Mouse (Mus musculus) kidney, postnatal 25 days (tissue): ENCODE measurements at regions not wholly inside any gene's neighbourhood (a gene's known extent, or its start where the extent isn't known, plus 50 kb on each side); places are given as distances from the start of the nearest gene placed in this dataset.

Experiments used
- DNase-seq, 2 experiments: peaks; one replicate each; pipeline ENCODE4 v3.0.0; 2021; ENCODE audit warnings: mixed read lengths in 2 of 2

- no peak for DNase-seq
Measured at GRCm38 (mm10) chr7:117134869-117135268, 245.9 kb upstream of the Xylt1 start.

GRCm38 (mm10) chr7:117138681-117139080, 242.1 kb upstream of the Xylt1 start:
- DNase-seq: no peak

- DNase-seq: peak; percentile 15 to 54
Measured at GRCm38 (mm10) chr7:117139245-117139970, 241.4 kb upstream of the Xylt1 start.

GRCm38 (mm10) chr7:117139971-117140247, 240.9 kb upstream of the Xylt1 start:
- no peak for DNase-seq

GRCm38 (mm10) chr7:117146809-117147208, 234.0 kb upstream of the Xylt1 start:
- DNase-seq: no peak

- DNase-seq: no peak
Measured at GRCm38 (mm10) chr7:117150355-117150754, 230.4 kb upstream of the Xylt1 start.

- no peak for DNase-seq
Measured at GRCm38 (mm10) chr7:117153826-117154550, 226.8 kb upstream of the Xylt1 start.

- DNase-seq: no peak
Measured at GRCm38 (mm10) chr7:117161193-117161908, 219.4 kb upstream of the Xylt1 start.

- DNase-seq: no peak
Measured at GRCm38 (mm10) chr7:117174811-117175422, 205.9 kb upstream of the Xylt1 start.

- no peak for DNase-seq
Measured at GRCm38 (mm10) chr7:117184011-117184410, 196.8 kb upstream of the Xylt1 start.

GRCm38 (mm10) chr7:117185891-117186290, 194.9 kb upstream of the Xylt1 start:
- no peak for DNase-seq

GRCm38 (mm10) chr7:117196611-117197010, 184.2 kb upstream of the Xylt1 start:
- no peak for DNase-seq

- no peak for DNase-seq
Measured at GRCm38 (mm10) chr7:117226294-117226693, 154.5 kb upstream of the Xylt1 start.

GRCm38 (mm10) chr7:117229619-117230018, 151.2 kb upstream of the Xylt1 start:
- no peak for DNase-seq

- DNase-seq: no peak
Measured at GRCm38 (mm10) chr7:117256819-117257218, 124.0 kb upstream of the Xylt1 start.

GRCm38 (mm10) chr7:117258557-117258956, 122.2 kb upstream of the Xylt1 start:
- DNase-seq: no peak

GRCm38 (mm10) chr7:117259151-117259550, 121.6 kb upstream of the Xylt1 start:
- no peak for DNase-seq

GRCm38 (mm10) chr7:117259674-117260294, 121.0 kb upstream of the Xylt1 start:
- DNase-seq: no peak

GRCm38 (mm10) chr7:117260596-117260995, 120.2 kb upstream of the Xylt1 start:
- no peak for DNase-seq

- DNase-seq: no peak
Measured at GRCm38 (mm10) chr7:117263126-117263525, 117.7 kb upstream of the Xylt1 start.

GRCm38 (mm10) chr7:117264341-117264740, 116.4 kb upstream of the Xylt1 start:
- no peak for DNase-seq

- DNase-seq: no peak
Measured at GRCm38 (mm10) chr7:117268096-117268495, 112.7 kb upstream of the Xylt1 start.
